Mouse (Mus musculus) heart, postnatal 0 days (tissue): ENCODE measurements around the gene Cdk6.

ENCODE experiments used
- CTCF ChIP-seq: IDR thresholded peaks from 2 replicates; pipeline ENCODE4 v1.5.1; 2016; ENCODE audit warnings: antibody characterized with exemption, control low read depth, low read depth
- EP300 ChIP-seq: IDR thresholded peaks from 2 replicates; pipeline ENCODE4 v1.6.1; 2016; ENCODE audit warnings: antibody characterized with exemption, low read depth

DNA sequence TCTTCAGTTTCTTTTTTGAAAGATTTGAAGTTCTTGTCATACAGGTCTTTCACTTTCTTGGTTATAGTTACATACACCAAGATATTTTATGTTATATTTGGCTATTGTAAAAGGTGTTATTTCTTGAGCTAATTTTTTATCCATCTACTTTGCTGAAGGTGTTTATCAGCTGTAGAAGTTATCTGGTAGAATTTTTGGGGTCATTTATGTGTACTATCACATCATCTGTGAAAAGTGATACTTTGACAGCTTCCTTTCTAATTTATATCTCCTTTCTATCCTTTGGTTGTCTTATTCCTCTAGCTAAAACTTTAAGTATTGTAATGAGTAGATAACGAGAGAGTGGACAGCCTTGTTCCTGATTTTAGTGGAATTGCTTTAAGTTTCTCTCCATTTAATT, 210.2 kb downstream of the Cdk6 start:
- TF ChIP-seq EP300: no peak
- TF ChIP-seq CTCF: no peak
